Mouse (Mus musculus) urinary bladder, postnatal 10 days (tissue): ENCODE results near the gene Sept11.

Source experiments
- DNase-seq: peaks from one replicate; pipeline ENCODE4 v3.0.0; 2022; ENCODE audit warnings: low spot score

Sept11 gene

GRCm38 (mm10) chr5:93095301-93095700 is 2.1 kb downstream of the Sept11 start:
- no peak for DNase-seq

GRCm38 (mm10) chr5:93097204-93097906 is 4.1 kb downstream of the Sept11 start:
- DNase-seq = no peak

GRCm38 (mm10) chr5:93098219-93098618 is 5.0 kb downstream of the Sept11 start:
- DNase-seq = no peak

GRCm38 (mm10) chr5:93098811-93099210 is 5.6 kb downstream of the Sept11 start:
- DNase-seq = no peak

- no peak for DNase-seq
These were observed 7.7 kb downstream of the Sept11 start for GRCm38 (mm10) chr5:93100906-93101305.

GRCm38 (mm10) chr5:93101371-93101791 is 8.1 kb downstream of the Sept11 start:
- DNase-seq = no peak

- DNase-seq = no peak
These were observed 10.4 kb downstream of the Sept11 start for GRCm38 (mm10) chr5:93103603-93104002.

- no peak for DNase-seq
These were observed 12.0 kb downstream of the Sept11 start for GRCm38 (mm10) chr5:93104987-93105823.

GRCm38 (mm10) chr5:93106048-93106447 is 12.8 kb downstream of the Sept11 start:
- DNase-seq = no peak

GRCm38 (mm10) chr5:93108703-93109102 is 15.5 kb downstream of the Sept11 start:
- no peak for DNase-seq

GRCm38 (mm10) chr5:93109555-93109954 is 16.3 kb downstream of the Sept11 start:
- no peak for DNase-seq

GRCm38 (mm10) chr5:93112290-93112689 is 19.1 kb downstream of the Sept11 start:
- no peak for DNase-seq

GRCm38 (mm10) chr5:93113517-93113916 is 20.3 kb downstream of the Sept11 start:
- no peak for DNase-seq

- DNase-seq = no peak
These were observed 21.3 kb downstream of the Sept11 start for GRCm38 (mm10) chr5:93114515-93114914.

GRCm38 (mm10) chr5:93115059-93115458 is 21.8 kb downstream of the Sept11 start:
- DNase-seq = no peak

- no peak for DNase-seq
These were observed 22.6 kb downstream of the Sept11 start for GRCm38 (mm10) chr5:93115854-93116253.

GRCm38 (mm10) chr5:93117648-93118047 is 24.4 kb downstream of the Sept11 start:
- DNase-seq = no peak

GRCm38 (mm10) chr5:93121660-93122059 is 28.4 kb downstream of the Sept11 start:
- no peak for DNase-seq

GRCm38 (mm10) chr5:93124031-93124826 is 31.0 kb downstream of the Sept11 start:
- no peak for DNase-seq

GRCm38 (mm10) chr5:93125325-93125724 is 32.1 kb downstream of the Sept11 start:
- no peak for DNase-seq

- DNase-seq = no peak
These were observed 33.1 kb downstream of the Sept11 start for GRCm38 (mm10) chr5:93126222-93126929.
